Mouse (Mus musculus) embryonic stem cell, embryonic (primary cell): Measurements from ENCODE around the gene Fshr.

Experiments
- CTCF ChIA-PET, 4 experiments: fragments of 300-600 bp in 2 of 4; fragments of 350-600 bp in 2 of 4; sonication (Branson Sonifier 250); formaldehyde crosslinking; loops; one replicate each; lab custom pipeline; 2022; ENCODE audit warnings: inconsistent platforms in 2 of 4; lab: Charles Lee
- POLR2A ChIA-PET, 4 experiments: fragments of 300-600 bp in 2 of 4; fragments of 350-600 bp in 2 of 4; sonication (Branson Sonifier 250); formaldehyde crosslinking; loops; one replicate each; lab custom pipeline; 2022; ENCODE audit warnings: antibody characterized with exemption in 4 of 4, inconsistent platforms in 1 of 4; lab: Charles Lee

The Fshr gene

GRCm38 (mm10) chr17:88936941-88937340 lies 263.5 kb downstream of the Fshr start:
- CTCF ChIA-PET, result no interaction called here
- POLR2A ChIA-PET, result no interaction called here
